ENCODE assay signal across 13 mouse cellular contexts in the genomic region with DNA sequence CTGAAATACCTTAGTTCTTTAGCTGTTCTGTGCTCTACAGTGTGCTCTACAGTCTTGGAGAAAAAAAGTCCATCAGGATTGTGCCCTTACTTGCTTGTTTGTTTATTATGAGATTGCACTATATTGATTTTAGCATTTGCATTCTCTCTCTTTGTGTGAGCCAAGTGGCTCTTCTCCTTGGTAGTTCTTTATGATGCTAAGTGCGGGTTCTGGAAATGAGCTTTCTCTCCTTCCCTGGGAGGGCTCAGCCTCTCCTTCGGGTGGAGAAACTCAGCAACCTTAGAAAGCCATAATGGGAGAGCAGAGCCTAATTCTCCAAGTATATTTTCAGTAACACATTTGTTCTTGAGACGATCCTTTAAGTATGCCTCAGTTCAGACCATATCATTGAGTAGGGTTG. TPM values are rescaled to one million over a fixed set of nuclear protein-coding genes. Genes with fewer than 3 reads are reported as not detected.
DNase-seq lines count a peak whose midpoint lies in the region; ATAC-seq and TF ChIP-seq lines count a peak whose summit lies in the region.
"Had no signal": no experiment of that assay in that cellular context is flagged by ENCODE, and none has a peak within 500 bp of the region (broad histone marks: within the 10 kb centered on the region; RNA-seq: fewer than 3 reads in every experiment).

No protein-coding gene starts in this region.

- H3K36me3 ChIP-seq in forebrain, postnatal 0 days (ENCODE audit: insufficient read depth), result no peaks in the 10 kb centered on the region
- H3K36me3 ChIP-seq in forebrain, embryonic 14.5 days (ENCODE audit: control insufficient read depth, insufficient read depth, low read length), result no peaks in the 10 kb centered on the region
- H3K36me3 ChIP-seq in lung, embryonic 14.5 days (ENCODE audit: insufficient read depth), result peaks cover 3% of the 10 kb centered on the region; the same call in 1 of the 2 replicates
- no peaks in the 10 kb centered on the region for H3K36me3 ChIP-seq in hindbrain, embryonic 15.5 days
- H3K36me3 ChIP-seq in midbrain, embryonic 16.5 days (ENCODE audit: control insufficient read depth, insufficient read depth, low read length), result no peaks in the 10 kb centered on the region
- H3K36me3 ChIP-seq: limb, embryonic 15.5 days had no signal

- H3K27me3 ChIP-seq in forebrain, postnatal 0 days (ENCODE audit: insufficient read depth, low read length), result no peaks in the 10 kb centered on the region
- no peaks in the 10 kb centered on the region for H3K27me3 ChIP-seq in forebrain, embryonic 14.5 days (replicated peaks; ENCODE audit: control insufficient read depth, insufficient read depth, low read length)
- no peaks in the 10 kb centered on the region for H3K27me3 ChIP-seq in lung, embryonic 14.5 days (ENCODE audit: insufficient read depth, low read length)
- H3K27me3 ChIP-seq in hindbrain, embryonic 15.5 days, result no peaks in the 10 kb centered on the region
- H3K27me3 ChIP-seq in midbrain, embryonic 16.5 days (ENCODE audit: control insufficient read depth, insufficient read depth, low read depth, low read length), result no peaks in the 10 kb centered on the region
- H3K27me3 ChIP-seq: limb, embryonic 15.5 days had no signal

- H3K9ac ChIP-seq in forebrain, postnatal 0 days, result no peak overlapping the region
- H3K9ac ChIP-seq in forebrain, embryonic 14.5 days (ENCODE audit: low read length), result no peak overlapping the region
- no peak overlapping the region; the same call in 1 of the 2 replicates for H3K9ac ChIP-seq in lung, embryonic 14.5 days
- no peak overlapping the region for H3K9ac ChIP-seq in hindbrain, embryonic 15.5 days
- no peak overlapping the region for H3K9ac ChIP-seq in midbrain, embryonic 16.5 days (ENCODE audit: low read depth, low read length)
- H3K9ac ChIP-seq: limb, embryonic 15.5 days had no signal

- WGBS in forebrain, postnatal 0 days, result 36% methylated on average over 3 of the region's 3 CpGs
- 41% methylated on average over 3 of the region's 3 CpGs for WGBS in forebrain, embryonic 14.5 days
- 66% methylated on average over 3 of the region's 3 CpGs for WGBS in lung, embryonic 14.5 days
- WGBS in hindbrain, embryonic 15.5 days, result 34% methylated on average over 3 of the region's 3 CpGs
- 33% methylated on average over 3 of the region's 3 CpGs for WGBS in midbrain, embryonic 16.5 days

- peaks cover 20% of the 10 kb centered on the region for H3K4me1 ChIP-seq in forebrain, postnatal 0 days (ENCODE audit: insufficient read depth)
- peaks cover 11% of the 10 kb centered on the region for H3K4me1 ChIP-seq in forebrain, embryonic 14.5 days (ENCODE audit: control insufficient read depth, insufficient read depth, low read length)
- peaks cover 11% of the 10 kb centered on the region for H3K4me1 ChIP-seq in lung, embryonic 14.5 days (ENCODE audit: insufficient read depth)
- peaks cover 33% of the 10 kb centered on the region for H3K4me1 ChIP-seq in hindbrain, embryonic 15.5 days (replicated peaks)
- peaks cover 22% of the 10 kb centered on the region for H3K4me1 ChIP-seq in midbrain, embryonic 16.5 days (ENCODE audit: control insufficient read depth, insufficient read depth, low read length)

- no peak for DNase-seq in forebrain, postnatal 0 days
- no peak for DNase-seq in forebrain, embryonic 14.5 days (ENCODE audit: low spot score)
- no peak for DNase-seq in lung, embryonic 14.5 days
- no peak for DNase-seq in lung, postnatal 25 days (ENCODE audit: low spot score)
- DNase-seq in frontal cortex, postnatal 25 days (ENCODE audit: low spot score in 2 of 2), result no peak
- DNase-seq in layer of hippocampus, postnatal 10 days (ENCODE audit: low spot score in 2 of 2), result no peak
- DNase-seq: cerebellum, adult 9-10 months; gastrocnemius, postnatal 10 days; right cerebral cortex, adult 18-20 months had no signal

- no peak overlapping the region for H3K27ac ChIP-seq in forebrain, postnatal 0 days (ENCODE audit: low read depth, low read length)
- H3K27ac ChIP-seq in forebrain, embryonic 14.5 days (ENCODE audit: low read depth, low read length), result no peak overlapping the region
- no peak overlapping the region for H3K27ac ChIP-seq in lung, embryonic 14.5 days (ENCODE audit: low read depth)
- no peak overlapping the region for H3K27ac ChIP-seq in hindbrain, embryonic 15.5 days (replicated peaks)
- H3K27ac ChIP-seq in midbrain, embryonic 16.5 days (ENCODE audit: low read length), result no peak overlapping the region
- H3K27ac ChIP-seq: limb, embryonic 15.5 days had no signal

- no peak for ATAC-seq in forebrain, postnatal 0 days
- ATAC-seq in forebrain, embryonic 14.5 days, result no peak
- no peak for ATAC-seq in lung, embryonic 14.5 days (ENCODE audit: insufficient read depth)
- ATAC-seq in hindbrain, embryonic 15.5 days (ENCODE audit: low FRiP score, low read depth), result no peak
- no peak for ATAC-seq in midbrain, embryonic 16.5 days
- ATAC-seq: inflammation-experienced regulatory T-cells, adult 6 months had no signal

- H3K4me3 ChIP-seq in forebrain, postnatal 0 days (ENCODE audit: low read depth, low read length), result no peak overlapping the region
- H3K4me3 ChIP-seq in forebrain, embryonic 14.5 days (ENCODE audit: low read depth, low read length), result no peak overlapping the region
- H3K4me3 ChIP-seq in lung, embryonic 14.5 days (ENCODE audit: low read depth, low read length), result peak overlapping the region; percentile 6; the same call in 1 of the 2 replicates
- no peak overlapping the region for H3K4me3 ChIP-seq in hindbrain, embryonic 15.5 days
- H3K4me3 ChIP-seq in midbrain, embryonic 16.5 days (ENCODE audit: low read depth, low read length), result no peak overlapping the region
- H3K4me3 ChIP-seq: limb, embryonic 15.5 days had no signal

- H3K4me2 ChIP-seq in forebrain, postnatal 0 days (ENCODE audit: low read depth), result peak overlapping the region; percentile 15; the same call in 1 of the 2 replicates
- no peak overlapping the region for H3K4me2 ChIP-seq in forebrain, embryonic 14.5 days (ENCODE audit: low read length)
- peak overlapping the region; percentile 38 for H3K4me2 ChIP-seq in lung, embryonic 14.5 days
- peak overlapping the region; percentile 33; the same call in 1 of the 2 replicates for H3K4me2 ChIP-seq in hindbrain, embryonic 15.5 days
- H3K4me2 ChIP-seq in midbrain, embryonic 16.5 days (ENCODE audit: low read length), result 0 out of 2 replicates have a peak overlapping the region, but pooled peaks have one; percentile 11
- H3K4me2 ChIP-seq: limb, embryonic 15.5 days had no signal

- no peak for TF ChIP-seq CTCF in forebrain, postnatal 0 days (IDR thresholded peaks at IDR 0.05; ENCODE audit: low read depth)
- TF ChIP-seq CTCF in lung, embryonic 14.5 days (IDR thresholded peaks at IDR 0.05; ENCODE audit: low read depth), result no peak

- H3K9me3 ChIP-seq in forebrain, postnatal 0 days (ENCODE audit: low read length), result no peaks in the 10 kb centered on the region
- H3K9me3 ChIP-seq in forebrain, embryonic 14.5 days (replicated peaks; ENCODE audit: control insufficient read depth, low read length), result no peaks in the 10 kb centered on the region
- no peaks in the 10 kb centered on the region for H3K9me3 ChIP-seq in lung, embryonic 14.5 days (ENCODE audit: low read depth, low read length)
- no peaks in the 10 kb centered on the region for H3K9me3 ChIP-seq in hindbrain, embryonic 15.5 days
- H3K9me3 ChIP-seq in midbrain, embryonic 16.5 days (replicated peaks; ENCODE audit: control insufficient read depth, low read length, poor library complexity, severe bottlenecking), result no peaks in the 10 kb centered on the region
- H3K9me3 ChIP-seq: limb, embryonic 15.5 days had no signal

RNA-seq across cellular contexts. Expression of a gene that starts 3.0 kb away (rescaled TPM):
- 38.5 and 43.6 TPM in 2 replicates for total RNA-seq in forebrain, postnatal 0 days (2014; rRNA removed)
- 39.1 and 51.7 TPM in 2 replicates for polyA plus RNA-seq in forebrain, postnatal 0 days (2015; fragmentation: Nextera tagmentation; extraction: Ambion mirVana)
- polyA plus RNA-seq in forebrain, embryonic 14.5 days (2014; fragmentation: Nextera tagmentation; extraction: Ambion mirVana), result 66.8 and 68.1 TPM in 2 replicates
- polyA plus RNA-seq in lung, embryonic 14.5 days (2014; fragmentation: Nextera tagmentation; extraction: Ambion mirVana), result 200 and 208 TPM in 2 replicates
- 55.9 and 59.2 TPM in 2 replicates for polyA plus RNA-seq in hindbrain, embryonic 15.5 days (2015; fragmentation: Nextera tagmentation; extraction: Ambion mirVana)
- polyA plus RNA-seq in midbrain, embryonic 16.5 days (2015; fragmentation: Nextera tagmentation; extraction: Ambion mirVana), result 47.1 and 54.0 TPM in 2 replicates
- 10 to 100 TPM; 30.2 to 30.8 TPM for total RNA-seq in layer of hippocampus, postnatal 10 days (2021)
